Mouse (Mus musculus): ENCODE measurements around the gene Ube2d1.

Gene Ube2d1

DNA sequence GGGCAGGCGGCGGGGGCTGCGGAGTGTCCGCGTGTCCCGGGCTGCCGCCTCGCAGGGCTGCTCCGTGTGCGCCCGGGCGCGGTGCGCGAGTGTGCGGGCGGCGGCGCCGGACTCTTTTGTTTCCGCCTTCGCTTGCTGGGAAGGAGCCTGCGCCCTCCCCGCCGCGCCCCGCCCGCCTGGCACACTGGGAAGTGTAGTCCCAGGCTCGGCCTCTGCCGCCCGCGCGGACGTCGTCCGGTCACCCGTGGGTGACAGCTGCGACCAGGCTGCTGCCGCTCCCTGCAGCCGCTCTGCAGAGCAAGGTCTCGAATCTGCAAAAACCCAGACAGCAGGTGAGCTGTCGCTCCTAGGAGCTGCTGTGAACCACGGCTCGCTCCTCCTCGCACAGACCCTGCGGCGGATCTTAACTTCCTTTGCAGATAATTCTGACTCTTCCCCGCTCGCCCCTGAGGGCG lies at the start of gene Ube2d1:
Gene Ube2d1 (minus strand): TSS at position 137 of the 455 bp plus-strand sequence.
- peak; percentile 57 for DNase-seq (ENCODE audit: low spot score)

- no peak for DNase-seq (ENCODE audit: low spot score)
Observed at GRCm38 (mm10) chr10:71332859-71333258, 47.8 kb upstream of the Ube2d1 start.

DNA sequence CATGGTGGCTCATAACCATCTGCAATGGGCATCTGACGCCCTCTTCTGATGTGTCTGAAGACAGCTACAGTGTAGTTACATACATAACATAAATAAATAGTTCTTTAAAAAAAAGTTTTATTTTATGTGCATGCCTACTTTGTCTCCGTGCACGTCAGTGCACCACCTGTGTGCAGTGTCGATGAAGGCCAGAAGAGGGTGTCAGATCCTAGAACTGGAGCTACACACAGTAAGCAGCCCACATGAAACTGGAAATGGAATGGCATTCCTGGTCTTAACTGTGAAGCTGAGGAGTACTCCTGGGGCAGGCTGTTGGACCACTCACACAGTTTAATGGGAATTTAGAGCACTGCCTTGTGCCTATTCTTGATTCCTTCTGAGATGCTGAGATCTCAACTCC lies 47.3 kb upstream of the Ube2d1 start:
- DNase-seq (ENCODE audit: low spot score) = no peak

DNA sequence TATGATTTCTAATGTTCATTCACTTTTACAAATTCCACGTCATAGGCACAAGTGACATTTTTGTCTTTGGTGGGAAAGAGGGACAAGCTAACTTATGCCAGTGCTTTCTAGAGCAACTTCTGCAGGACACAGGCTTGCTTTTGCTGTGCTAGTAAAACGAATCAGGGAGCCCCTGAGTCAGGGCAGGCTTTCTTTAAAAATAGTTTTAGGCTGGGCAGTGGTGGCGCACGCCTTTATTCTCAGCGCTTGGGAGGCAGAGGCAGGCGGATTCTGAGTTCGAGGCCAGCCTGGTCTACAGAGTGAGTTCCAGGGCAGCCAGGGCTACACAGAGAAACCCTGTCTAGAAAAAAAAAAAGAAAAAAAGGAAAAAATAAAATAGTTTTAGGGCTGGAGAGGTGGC lies 46.8 kb upstream of the Ube2d1 start:
- no peak for DNase-seq (ENCODE audit: low spot score)

DNA sequence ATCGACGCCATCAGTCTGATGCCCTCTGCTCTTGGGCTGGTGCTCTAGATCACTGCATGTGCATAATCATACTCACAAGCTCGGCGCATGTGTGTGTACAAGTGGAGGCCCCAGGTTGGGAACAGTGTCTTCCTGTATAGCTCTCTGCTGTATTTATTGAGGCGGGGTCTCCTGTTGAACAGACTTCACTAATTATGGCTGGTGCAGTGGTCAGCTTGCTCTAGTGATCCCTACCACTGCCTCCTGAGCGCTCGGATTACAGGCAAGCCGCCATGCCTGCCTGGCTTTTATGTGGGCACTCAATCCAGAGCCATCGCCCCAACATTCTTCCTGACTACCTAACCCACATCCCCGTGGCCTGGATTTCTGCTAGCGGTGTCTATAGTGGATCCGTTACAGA lies 45.0 kb upstream of the Ube2d1 start:
- no peak for DNase-seq (ENCODE audit: low spot score)

DNA sequence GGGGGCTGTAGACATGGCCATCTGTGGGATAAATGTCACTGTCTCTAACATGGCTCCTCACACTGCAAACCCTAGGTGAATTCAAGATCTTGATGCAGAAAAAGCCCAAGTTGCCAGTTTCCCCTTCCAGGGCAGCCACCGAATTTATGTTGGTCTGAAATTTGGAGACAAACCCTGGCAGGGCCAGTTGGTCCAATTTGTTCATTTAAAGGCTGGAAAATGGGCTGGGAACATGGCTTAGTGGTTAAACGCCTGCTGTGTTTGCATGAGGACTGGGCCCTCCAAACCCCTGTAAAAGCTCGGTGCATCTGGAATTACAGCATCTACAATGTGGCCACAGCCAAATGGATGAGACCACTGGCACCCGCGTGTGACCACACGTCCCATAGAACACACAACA lies 44.2 kb upstream of the Ube2d1 start:
- DNase-seq (ENCODE audit: low spot score) = no peak

DNA sequence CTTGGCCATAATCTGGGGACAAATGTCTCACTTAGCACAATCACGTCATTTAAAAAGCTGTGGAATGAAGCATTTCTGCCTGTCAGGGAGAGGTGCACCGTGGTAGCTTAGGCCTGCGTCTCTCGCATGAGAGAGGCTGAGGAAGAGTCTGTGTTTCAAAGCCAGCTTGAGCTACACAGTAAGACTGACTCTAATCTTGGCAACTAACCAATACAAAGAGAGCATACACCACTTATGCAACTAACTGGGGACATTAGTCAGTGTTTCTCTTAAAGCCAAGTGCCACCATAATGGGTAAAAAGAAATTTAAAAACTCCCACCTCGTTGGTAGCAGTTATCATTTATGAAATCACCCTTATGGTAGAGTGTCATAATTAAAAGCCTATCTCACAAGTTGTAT lies 43.8 kb upstream of the Ube2d1 start:
- no peak for DNase-seq (ENCODE audit: low spot score)

GRCm38 (mm10) chr10:71328382-71328781 lies 43.3 kb upstream of the Ube2d1 start:
- DNase-seq (ENCODE audit: low spot score) = no peak

DNA sequence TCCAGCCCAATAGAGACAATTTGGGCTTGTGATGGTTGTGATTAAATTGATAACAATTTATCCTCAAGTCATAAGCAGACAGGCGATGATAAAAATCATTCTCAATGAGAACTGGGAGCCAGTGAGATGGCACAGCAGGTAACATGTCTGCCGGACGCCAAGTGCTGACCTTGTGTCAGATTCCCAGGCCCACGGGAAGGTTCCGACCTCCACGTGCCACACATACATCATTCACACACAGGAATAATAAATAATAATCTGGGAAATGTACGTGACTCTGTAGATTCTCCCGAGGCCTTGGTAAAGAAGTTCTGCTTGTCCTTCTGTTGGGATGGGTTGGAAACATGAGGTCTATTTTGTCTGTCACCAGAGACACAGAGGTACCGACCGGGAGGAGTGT lies 42.3 kb upstream of the Ube2d1 start:
- DNase-seq (ENCODE audit: low spot score) = no peak

- DNase-seq (ENCODE audit: low spot score) = no peak
Observed at GRCm38 (mm10) chr10:71326789-71327188, 41.7 kb upstream of the Ube2d1 start.

DNA sequence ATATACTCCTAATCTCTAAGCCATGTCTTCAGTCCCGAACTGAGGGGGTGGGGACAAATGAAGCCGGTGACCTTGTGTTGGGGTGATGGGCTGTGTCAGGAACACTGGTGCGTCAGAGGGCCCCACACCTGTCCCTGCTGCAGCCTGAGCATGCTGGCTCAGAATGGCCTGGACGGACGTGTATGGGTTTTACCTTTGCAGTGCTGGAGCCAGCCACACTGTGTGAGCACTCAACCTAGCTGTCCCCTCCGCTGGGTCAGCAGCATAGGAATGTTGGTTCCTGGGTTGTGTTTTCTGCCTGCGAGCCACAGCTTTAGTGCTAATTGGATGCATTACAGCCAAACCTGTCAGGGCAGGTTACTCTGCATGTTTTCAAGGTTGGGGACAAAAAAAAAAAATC lies 41.1 kb upstream of the Ube2d1 start:
- no peak for DNase-seq (ENCODE audit: low spot score)

DNA sequence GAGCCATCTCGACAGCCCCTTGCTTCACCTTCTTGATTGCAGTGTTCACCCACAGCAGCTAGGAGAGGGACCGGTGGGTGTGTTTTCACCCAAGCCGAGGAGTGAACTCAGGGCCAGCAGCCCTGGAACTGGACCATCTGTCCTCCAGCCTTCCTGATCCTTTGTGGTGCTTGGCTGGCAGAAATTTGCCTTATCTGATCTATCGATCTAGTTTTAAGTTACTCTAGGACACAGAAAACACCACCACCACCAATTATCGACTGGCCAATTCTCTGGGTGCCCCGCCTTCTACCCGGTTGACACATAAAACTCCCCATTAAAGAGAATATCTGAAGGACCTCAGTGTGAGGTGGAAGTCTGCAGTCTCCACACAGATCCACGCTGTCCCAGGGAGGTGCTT lies 38.6 kb upstream of the Ube2d1 start:
- no peak for DNase-seq (ENCODE audit: low spot score)

- DNase-seq (ENCODE audit: low spot score) = no peak
Observed at GRCm38 (mm10) chr10:71316497-71316896, 31.4 kb upstream of the Ube2d1 start.

- no peak for DNase-seq (ENCODE audit: low spot score)
Observed at GRCm38 (mm10) chr10:71316056-71316455, 31.0 kb upstream of the Ube2d1 start.

GRCm38 (mm10) chr10:71314596-71314995 lies 29.5 kb upstream of the Ube2d1 start:
- DNase-seq (ENCODE audit: low spot score) = no peak

DNA sequence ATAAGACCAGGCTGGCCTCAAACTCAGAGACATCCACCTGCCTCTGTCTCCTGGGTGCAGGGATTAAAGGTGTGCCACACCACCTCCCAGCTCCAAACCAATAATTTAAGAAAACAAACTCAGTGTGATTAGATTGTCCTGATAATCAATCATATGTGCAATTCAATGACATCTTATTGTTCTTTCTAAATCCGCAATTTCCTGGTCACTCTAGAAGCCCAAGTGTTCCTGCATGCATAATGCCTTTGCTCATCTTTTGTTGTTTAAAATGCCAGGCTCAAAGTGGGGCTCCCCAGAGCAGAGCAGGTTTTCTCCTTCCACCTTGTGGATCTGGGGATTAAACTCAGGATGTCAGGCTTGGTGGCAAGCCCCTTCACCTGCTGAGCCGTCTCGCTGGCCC lies 25.2 kb upstream of the Ube2d1 start:
- no peak for DNase-seq (ENCODE audit: low spot score)

DNA sequence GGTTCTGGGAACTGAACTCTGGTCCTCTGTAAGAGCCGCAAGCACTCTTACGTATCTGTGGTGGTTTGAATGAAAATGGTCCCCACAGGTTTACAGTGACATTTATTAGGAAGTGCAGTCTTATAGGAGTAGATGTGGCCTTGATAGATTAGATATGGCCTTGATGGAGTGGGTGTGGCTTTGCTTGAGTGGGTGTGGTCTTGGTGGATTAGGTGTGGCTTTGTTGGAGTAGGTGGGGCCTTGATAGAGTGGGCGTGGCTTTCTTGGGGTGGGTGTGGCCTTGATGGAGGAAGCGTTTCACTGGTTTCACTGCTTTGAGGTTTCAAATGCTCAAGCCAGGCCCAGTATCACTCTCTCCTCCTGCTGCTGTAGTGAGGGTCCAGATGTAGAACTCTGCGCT lies 23.1 kb upstream of the Ube2d1 start:
- no peak for DNase-seq (ENCODE audit: low spot score)

- DNase-seq (ENCODE audit: low spot score) = no peak
Observed at GRCm38 (mm10) chr10:71306759-71307158, 21.7 kb upstream of the Ube2d1 start.

- DNase-seq (ENCODE audit: low spot score) = no peak
Observed at GRCm38 (mm10) chr10:71306190-71306589, 21.1 kb upstream of the Ube2d1 start.

DNA sequence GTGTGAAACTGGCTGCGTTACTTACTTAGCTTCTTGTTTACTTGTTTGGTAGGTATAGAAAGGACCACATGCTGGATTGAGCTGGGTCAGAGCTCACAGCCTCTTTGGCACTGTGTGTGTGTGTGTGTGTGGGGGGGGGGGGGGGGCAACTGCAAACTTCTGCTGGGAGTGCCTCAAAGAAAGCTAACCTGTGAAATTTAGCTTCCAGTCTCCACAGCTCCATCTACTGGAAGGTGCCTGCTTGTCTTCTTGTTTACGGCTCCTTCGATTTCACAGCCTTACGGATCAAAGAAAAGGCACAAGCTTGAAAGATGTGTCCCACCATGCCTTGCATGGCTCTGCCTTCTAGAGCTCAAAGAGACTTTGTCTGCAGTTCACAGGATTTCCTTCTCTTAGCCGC lies 17.4 kb upstream of the Ube2d1 start:
- DNase-seq (ENCODE audit: low spot score) = no peak

DNA sequence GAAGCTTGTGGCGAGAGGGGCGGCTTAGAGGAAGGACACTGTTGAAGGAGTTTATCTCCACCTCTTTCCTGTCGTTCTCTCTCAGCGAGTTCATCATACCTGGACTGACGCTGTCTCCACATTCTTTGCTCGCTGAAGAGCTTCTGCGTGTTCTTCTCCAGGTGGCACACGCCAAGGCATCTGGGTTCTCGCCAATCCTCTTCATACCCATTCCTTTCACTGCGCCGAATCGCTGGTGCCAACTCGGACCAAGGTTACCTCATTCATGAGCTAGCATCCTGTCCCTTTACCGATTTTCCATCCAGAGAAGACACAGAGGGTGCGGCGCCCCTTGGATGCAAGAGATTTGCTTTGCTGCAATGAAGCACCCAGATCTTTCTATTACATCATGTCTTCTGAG lies 15.1 kb upstream of the Ube2d1 start:
- no peak for DNase-seq (ENCODE audit: low spot score)

DNA sequence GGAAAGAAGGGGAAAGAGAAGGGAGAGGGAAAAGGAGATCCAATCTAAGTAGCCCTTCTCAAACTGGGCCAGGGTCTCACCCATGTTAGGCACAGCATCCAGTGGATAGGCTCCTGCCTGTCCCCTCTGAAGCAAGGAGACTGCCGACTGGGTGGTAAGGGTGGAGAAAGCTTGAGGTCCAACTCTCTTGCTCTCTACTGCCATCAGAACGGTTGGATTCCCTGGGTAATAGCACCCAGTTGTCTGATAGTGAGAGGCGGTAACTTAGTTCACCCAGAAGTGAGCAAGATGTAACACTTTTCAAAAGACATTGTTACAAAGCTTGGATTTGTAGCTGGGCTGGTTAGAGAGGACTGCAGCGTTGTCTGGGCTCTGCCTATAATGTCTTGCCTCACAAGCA lies 8.2 kb upstream of the Ube2d1 start:
- no peak for DNase-seq (ENCODE audit: low spot score)

DNA sequence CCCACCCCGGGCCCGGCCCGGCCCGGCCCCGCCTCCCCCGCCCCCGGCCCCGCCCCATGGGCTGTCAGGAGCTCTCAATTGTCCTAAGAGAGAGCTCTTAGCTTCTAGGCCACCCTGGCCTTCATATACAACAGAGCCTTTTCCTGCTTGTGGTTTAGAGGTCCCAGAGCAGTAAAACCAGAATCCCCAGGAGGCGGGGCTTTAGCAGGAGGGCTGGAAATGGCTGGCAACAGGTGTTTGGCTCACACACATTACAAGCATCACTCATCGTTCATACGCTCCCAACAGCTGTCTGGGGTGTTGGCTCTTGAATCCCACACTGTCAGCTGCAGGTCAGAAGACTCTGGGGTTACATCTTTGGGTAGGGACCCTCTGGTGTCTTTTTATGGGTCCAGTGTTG lies 7.2 kb upstream of the Ube2d1 start:
- DNase-seq (ENCODE audit: low spot score) = no peak

- DNase-seq (ENCODE audit: low spot score) = no peak
Observed at GRCm38 (mm10) chr10:71291801-71292200, 6.7 kb upstream of the Ube2d1 start.

GRCm38 (mm10) chr10:71291179-71291661 lies 6.2 kb upstream of the Ube2d1 start:
- DNase-seq (ENCODE audit: low spot score) = no peak

All from urinary bladder, postnatal 10 days (tissue).